Mouse (Mus musculus) induced T-regulatory cell, adult 2 months (primary cell): ENCODE data around the gene Slc23a3.

Experiments used
- DNase-seq: peaks from one replicate; pipeline ENCODE4 v3.0.0-alpha.2; 2012; ENCODE audit warnings: low read depth

Slc23a3 gene

DNA sequence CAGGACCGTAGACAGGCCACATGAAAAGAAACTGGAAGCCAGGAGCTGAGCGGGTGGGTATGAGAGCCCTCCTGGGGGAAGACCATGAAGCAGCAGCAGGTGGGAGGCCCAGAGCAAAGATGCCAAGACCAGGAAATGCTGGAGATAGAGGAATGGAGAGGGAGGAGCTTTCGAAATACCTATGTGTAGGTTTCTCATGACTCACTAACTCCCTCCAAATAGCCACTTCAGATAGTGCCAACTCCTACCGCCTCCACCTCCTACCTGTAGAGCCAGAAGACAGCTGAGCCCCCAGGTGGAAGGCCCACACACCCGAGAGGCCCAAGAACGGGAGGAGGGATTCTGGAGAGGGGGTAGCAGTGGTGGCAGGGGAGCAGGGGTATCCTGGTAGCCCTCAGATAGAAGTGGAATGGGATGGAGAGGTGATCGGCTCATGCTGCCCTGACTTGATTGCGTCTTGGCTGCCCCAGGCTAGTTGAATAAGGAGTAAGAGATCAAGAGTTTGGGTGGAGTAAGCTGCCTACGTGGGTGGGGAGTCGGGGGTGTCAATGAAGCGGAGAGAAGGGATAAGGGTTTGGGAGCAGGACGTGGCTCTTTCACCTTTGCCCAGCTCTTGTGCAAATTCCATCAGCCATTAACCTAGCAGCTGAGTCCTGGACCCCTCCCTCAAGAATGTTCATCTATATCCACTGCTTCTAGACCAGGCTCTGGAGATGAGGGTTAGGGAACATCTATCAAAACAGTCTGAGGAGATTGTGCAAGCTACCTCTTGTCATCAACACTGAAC, at the start of gene Slc23a3:
Gene Slc23a3, minus strand, starts transcription at position 470 of the 787 bp plus-strand sequence.
- no peak for DNase-seq

- DNase-seq: peak; percentile 19
Measured at GRCm38 (mm10) chr1:75182160-75182559, 48.5 kb upstream of the Slc23a3 start.

DNA sequence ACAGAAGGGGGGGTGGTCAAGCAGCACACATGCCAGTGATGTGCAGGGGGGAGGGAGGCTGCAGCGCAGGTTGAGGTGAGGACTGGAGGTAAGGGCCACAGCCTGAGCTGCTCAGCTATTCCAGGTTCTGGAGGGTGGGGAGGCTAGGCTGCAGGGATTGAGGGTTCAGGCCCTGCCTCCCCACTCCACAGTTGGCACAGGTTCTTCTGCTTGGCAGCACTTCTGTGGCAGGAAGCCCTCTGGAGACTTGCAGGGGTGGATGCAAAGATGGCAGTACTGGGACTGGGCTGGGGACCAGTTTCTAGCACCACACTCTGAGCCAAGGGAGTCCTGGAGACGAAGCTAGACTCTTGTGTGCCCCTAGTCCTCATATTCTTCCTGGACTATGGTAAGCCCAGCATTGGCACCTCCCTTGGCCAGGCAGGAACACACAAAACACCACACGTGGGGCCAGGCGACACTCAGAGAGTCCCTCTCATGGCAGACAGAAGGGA, 47.7 kb upstream of the Slc23a3 start:
- DNase-seq: no peak

DNA sequence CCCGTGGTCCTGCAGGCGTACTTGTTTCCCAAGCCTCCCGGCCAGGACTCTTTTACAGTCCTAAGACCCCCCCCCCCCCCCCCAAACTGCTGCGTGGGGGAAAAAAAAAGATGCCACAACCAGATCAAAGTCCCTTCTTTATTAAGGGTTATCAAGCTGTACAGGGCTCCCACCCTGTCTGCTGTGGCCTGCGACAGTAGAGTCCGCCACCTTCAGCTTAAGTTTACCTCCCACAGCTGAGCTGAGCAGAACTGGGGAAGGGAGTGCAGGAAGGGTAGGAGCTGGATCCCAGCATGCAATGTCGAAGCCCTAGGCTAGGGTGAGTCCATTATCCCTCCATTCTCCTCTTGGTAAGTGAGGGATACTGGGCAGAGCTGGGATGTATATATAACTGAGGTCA, 47.1 kb upstream of the Slc23a3 start:
- DNase-seq: no peak

DNA sequence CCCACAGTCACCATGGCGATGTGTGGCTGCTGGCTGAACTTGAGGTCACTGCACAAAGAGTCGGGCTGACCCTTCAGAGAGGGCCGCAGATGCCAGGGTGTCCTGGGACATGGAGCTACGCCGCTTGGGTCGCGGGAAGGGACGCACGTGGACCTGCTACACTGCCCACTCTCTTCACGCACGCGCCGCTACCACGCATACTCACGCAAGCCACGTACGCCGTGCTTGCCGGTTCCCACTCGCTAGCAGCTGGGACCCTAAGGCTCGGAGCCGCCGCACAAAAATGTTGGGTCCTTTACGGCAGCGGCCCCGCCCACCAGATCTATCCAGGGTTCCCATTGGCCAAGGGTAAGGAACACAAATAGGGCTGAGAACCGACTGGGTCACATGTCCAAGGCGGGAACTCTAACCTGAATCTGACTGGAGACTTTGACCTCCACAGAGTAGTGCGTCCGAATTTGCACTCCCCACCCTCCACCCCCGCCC, 46.5 kb upstream of the Slc23a3 start, which contains the start of gene Abcb6:
Gene Abcb6, minus strand, starts transcription at position 288 of the 486 bp plus-strand sequence.
- DNase-seq: peak; percentile 89

GRCm38 (mm10) chr1:75179334-75180104, 45.8 kb upstream of the Slc23a3 start:
- DNase-seq: peak; percentile 49

- DNase-seq: peak; percentile 98
Measured at GRCm38 (mm10) chr1:75168472-75169464, 35.1 kb upstream of the Slc23a3 start, which contains the start of gene Zfand2b. Zfand2b (plus strand) TSS chr1:75168646.

GRCm38 (mm10) chr1:75168093-75168471, 34.4 kb upstream of the Slc23a3 start:
- no peak for DNase-seq

- no peak for DNase-seq
Measured at GRCm38 (mm10) chr1:75160256-75160617, 26.5 kb upstream of the Slc23a3 start.

DNA sequence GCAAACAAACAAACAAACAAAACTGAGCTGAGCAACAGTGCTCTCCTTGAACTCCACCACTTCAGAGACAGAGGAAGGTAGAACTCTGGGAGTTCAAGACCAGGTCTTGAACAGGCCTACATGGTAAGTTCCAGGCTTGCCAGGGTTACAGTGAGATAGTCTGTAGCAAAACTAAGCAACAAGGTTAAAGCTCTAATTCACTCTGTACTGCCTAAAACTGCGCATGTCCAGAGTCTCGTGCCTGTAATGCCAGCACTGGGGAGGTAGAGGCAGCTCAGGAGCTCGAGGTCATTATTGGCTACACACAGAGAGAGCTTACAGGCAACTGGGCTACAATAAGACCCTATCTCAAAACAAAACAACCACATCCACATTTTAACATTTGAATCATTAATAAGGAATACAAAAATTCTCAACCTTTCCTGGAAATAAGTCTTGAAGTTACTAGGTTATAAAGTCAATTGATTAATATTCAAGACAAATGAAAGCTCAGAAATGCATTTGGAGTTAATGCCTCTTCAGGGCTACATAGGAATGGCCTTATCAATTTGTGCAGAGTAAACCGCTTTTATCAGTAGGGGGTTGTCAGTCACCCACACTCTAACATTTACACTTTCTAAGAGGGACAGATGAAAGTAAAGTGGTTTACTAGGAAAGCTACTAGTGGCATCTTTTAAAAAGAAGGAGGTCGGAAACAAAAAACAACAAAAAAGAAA, 26.0 kb upstream of the Slc23a3 start:
- DNase-seq: no peak

- no peak for DNase-seq
Measured at GRCm38 (mm10) chr1:75158990-75159389, 25.3 kb upstream of the Slc23a3 start.

GRCm38 (mm10) chr1:75155837-75156236, 22.1 kb upstream of the Slc23a3 start:
- DNase-seq: no peak

DNA sequence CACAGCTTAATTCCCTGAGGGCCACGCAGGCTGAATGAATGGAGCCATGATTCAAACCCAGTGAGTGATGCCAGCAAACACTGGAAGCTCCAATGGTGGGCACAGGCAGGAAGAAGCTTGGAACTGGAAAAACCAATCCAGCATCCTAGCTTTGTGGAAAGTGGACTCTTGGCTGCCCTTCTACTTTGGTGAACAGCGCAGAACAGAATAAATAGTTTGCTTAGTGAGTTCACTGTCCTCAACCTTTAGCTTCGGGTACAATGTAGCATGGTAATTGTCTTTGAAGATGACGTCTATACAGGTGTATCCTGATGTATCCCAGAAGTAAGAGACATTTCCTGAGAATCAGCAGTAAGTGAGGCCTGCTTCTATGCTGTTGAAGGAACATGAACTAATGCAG, 15.0 kb upstream of the Slc23a3 start:
- DNase-seq: no peak

GRCm38 (mm10) chr1:75147411-75148135, 13.9 kb upstream of the Slc23a3 start:
- DNase-seq: no peak

DNA sequence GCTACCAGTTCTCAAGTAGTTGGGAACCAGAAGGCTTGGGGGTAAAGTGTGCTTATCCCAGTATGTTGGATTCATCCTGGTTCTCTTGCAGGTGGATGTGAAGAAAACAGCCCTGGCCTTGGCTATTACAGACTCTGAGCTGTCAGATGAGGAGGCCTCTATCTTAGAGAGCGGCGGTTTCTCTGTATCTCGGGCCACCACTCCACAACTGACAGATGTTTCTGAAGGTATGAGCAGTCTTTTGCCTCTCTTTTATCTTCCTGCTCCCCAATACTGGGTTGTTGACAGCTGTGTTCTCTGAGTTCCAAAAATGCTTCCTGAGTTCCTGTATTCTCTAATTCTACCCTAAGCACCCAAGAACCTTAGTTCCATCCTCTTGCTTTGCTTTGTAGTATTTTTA, 11.9 kb upstream of the Slc23a3 start:
- DNase-seq: no peak

- peak; percentile 98 for DNase-seq
Measured at GRCm38 (mm10) chr1:75142301-75143261, 8.9 kb upstream of the Slc23a3 start, which contains the start of the genes Cnppd1 and Retreg2. Cnppd1 (minus strand) TSS chr1:75142711. Retreg2 (plus strand) TSS chr1:75142778.

GRCm38 (mm10) chr1:75141486-75142190, 7.9 kb upstream of the Slc23a3 start:
- peak; percentile 89 for DNase-seq

GRCm38 (mm10) chr1:75140601-75141190, 7.0 kb upstream of the Slc23a3 start:
- DNase-seq: peak; percentile 40
